Mouse (Mus musculus): ENCODE measurements at regions not wholly inside any gene's neighbourhood (a gene's known extent, or its start where the extent isn't known, plus 50 kb on each side); places are given as distances from the start of the nearest gene placed in this dataset.
A peak's percentile ranks its signal among the peaks of the same experiment; 100 is the strongest.

- no peak for DNase-seq (ENCODE audit: low spot score in 2 of 2)
- intact Hi-C loops (cut with DNase I): no loop called here
These were observed 363.4 kb upstream of the Gm5150 start for GRCm38 (mm10) chr3:16369629-16370028.

GRCm38 (mm10) chr3:16363134-16363533, 356.9 kb upstream of the Gm5150 start:
- intact Hi-C loops (cut with DNase I): no loop called here
- DNase-seq (ENCODE audit: low spot score in 2 of 2): no peak

GRCm38 (mm10) chr3:16358999-16359398, 352.8 kb upstream of the Gm5150 start:
- intact Hi-C loops (cut with DNase I): no loop called here
- no peak for DNase-seq (ENCODE audit: low spot score in 2 of 2)

GRCm38 (mm10) chr3:16330750-16331149, 324.5 kb upstream of the Gm5150 start:
- intact Hi-C loops (cut with DNase I): no loop called here
- no peak for DNase-seq (ENCODE audit: low spot score in 2 of 2)

GRCm38 (mm10) chr3:16310834-16311233, 304.6 kb upstream of the Gm5150 start:
- intact Hi-C loops (cut with DNase I): loop anchor here (2.0 kb wide), 1 partner anchor 1514 kb away; no protein-coding TSS in a partner anchor
- DNase-seq (ENCODE audit: low spot score in 2 of 2): peak in 1 of 2 experiments; percentile 55

GRCm38 (mm10) chr3:16277407-16277806, 271.2 kb upstream of the Gm5150 start:
- intact Hi-C loops (cut with DNase I): no loop called here
- peak in 1 of 2 experiments; percentile 38 for DNase-seq (ENCODE audit: low spot score in 2 of 2)

Data from left cerebral cortex, postnatal 14 days (tissue).